Mouse (Mus musculus): Measurements from ENCODE around the gene Slc6a5. TPM values are rescaled to one million over a fixed set of nuclear protein-coding genes. Genes with fewer than 3 reads are reported as not detected.

Slc6a5 gene
- polyA plus RNA-seq, 1 experiment from 2014 or later: not detected

DNA sequence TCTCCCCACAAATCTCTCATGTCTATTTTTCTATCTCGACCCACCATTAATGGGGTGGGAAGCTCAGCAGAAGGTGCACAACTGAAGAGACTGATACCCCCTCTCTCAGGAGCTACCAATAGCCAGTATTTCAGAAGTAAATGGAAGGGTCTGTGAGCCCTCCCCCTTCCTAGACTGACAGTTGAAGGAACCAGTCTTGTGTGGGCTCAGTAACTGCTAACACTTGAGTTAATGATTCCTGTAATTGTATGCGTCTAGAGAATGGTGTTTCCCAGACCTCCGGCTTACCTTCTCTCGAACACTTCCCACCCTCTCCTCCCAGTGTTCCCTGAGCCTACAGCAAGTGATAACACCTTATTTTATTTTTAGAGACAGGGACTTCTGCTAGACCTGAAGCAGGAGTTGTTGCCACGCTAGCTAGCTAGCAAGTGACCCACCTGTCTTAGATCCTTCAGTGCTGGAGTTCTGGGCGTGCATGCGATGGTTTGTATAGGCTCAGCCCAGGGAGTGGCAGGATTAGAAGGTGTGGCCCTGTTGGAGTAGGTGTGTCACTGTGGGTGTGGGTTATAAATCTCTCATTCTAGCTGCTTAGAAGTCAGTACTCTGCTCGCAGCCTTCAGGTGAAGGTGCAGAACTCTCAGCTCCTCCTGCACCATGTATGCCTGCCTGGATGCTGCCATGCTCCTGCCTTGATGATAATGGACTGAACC is 29.8 kb upstream of the Slc6a5 start:
- no peaks in the 10 kb centered on the region for H3K36me3 ChIP-seq (ENCODE audit: insufficient read depth, low read length)
- ATAC-seq (no peak), DNase-seq (ENCODE audit: low spot score) (no peak)
- H3K4me2 ChIP-seq (replicated peaks; ENCODE audit: low read depth, low read length): no peak overlapping the region
- no peaks in the 10 kb centered on the region for H3K27me3 ChIP-seq (replicated peaks; ENCODE audit: insufficient read depth, low read length)
- H3K9me3 ChIP-seq (ENCODE audit: low read length): no peaks in the 10 kb centered on the region
- H3K27ac ChIP-seq (ENCODE audit: low read length): no peak overlapping the region
- no peaks in the 10 kb centered on the region for H3K4me1 ChIP-seq (ENCODE audit: insufficient read depth, low read depth, low read length)
- no peak overlapping the region for H3K9ac ChIP-seq (replicated peaks; ENCODE audit: low read depth)
- TF ChIP-seq CTCF (IDR thresholded peaks at IDR 0.05): no peak
- TF ChIP-seq EP300 (IDR thresholded peaks at IDR 0.05): no peak
- 59% methylated on average over 8 of the region's 8 CpGs for WGBS
- H3K4me3 ChIP-seq (ENCODE audit: low read depth, low read length): no peak overlapping the region

DNA sequence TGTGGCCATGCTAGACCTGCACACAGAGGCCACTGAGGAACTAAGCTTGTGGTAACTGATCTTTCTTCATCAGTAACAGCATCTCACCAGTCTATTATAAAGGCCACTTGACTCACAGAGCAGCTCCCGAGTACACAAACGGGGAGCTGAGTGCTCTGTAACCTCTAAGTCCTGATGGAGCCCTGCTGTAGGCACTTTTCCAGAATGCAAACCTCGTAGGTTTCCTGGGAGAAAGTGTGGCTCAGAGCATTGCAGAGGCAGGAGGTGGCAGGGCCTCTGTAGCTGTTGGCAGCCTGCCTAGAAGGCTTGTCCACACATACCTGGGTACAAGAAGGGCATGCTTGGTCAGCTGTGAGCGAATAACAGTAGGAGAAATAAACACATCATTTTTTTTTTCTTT is 27.7 kb upstream of the Slc6a5 start:
- H3K9me3 ChIP-seq (ENCODE audit: low read length): no peaks in the 10 kb centered on the region
- no peak overlapping the region for H3K9ac ChIP-seq (replicated peaks; ENCODE audit: low read depth)
- H3K4me2 ChIP-seq (replicated peaks; ENCODE audit: low read depth, low read length): no peak overlapping the region
- 15% methylated on average over 4 of the region's 4 CpGs for WGBS
- H3K4me1 ChIP-seq (ENCODE audit: insufficient read depth, low read depth, low read length): no peaks in the 10 kb centered on the region
- DNase-seq (ENCODE audit: low spot score) (peak; percentile 74), ATAC-seq (peak; percentile 90)
- H3K4me3 ChIP-seq (ENCODE audit: low read depth, low read length): no peak overlapping the region
- no peak overlapping the region for H3K27ac ChIP-seq (ENCODE audit: low read length)
- H3K27me3 ChIP-seq (replicated peaks; ENCODE audit: insufficient read depth, low read length): no peaks in the 10 kb centered on the region
- H3K36me3 ChIP-seq (ENCODE audit: insufficient read depth, low read length): no peaks in the 10 kb centered on the region
- no peak for TF ChIP-seq CTCF (IDR thresholded peaks at IDR 0.05)
- no peak for TF ChIP-seq EP300 (IDR thresholded peaks at IDR 0.05)

DNA sequence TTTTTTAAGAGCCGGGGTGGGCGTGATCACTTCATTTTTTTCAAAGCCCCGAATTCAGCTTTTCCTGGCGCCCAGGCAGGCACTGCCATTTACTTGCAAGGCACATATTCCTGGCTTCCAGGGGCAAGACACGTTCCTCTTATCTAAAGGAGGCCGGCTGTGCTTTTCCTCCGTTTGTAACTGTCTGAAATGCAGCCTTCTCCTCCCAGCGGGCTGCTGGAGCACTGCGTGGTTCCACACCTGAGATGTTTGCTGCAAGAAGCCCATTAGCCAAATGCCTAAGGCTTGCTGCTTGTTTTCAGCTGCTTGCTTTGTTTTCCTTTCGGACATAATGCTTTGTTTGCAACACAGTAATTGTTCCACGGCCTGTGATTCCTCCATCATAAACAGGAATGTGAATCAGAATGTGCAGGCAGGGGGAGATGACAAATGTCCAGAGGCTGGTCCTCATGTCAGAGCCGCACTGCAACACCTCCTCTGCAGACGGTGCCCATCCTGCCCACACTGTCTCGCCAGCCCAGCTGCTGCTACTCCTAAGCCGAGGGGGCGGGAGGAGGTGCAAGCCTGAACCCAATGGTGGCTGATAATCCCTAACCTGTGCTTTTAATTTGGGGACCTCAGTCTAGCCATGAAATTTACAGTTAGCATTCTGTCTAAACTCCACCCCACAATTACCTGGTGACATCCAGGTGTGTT is 27.1 kb upstream of the Slc6a5 start:
- H3K4me3 ChIP-seq (ENCODE audit: low read depth, low read length): no peak overlapping the region
- H3K9ac ChIP-seq (replicated peaks; ENCODE audit: low read depth): no peak overlapping the region
- H3K27ac ChIP-seq (ENCODE audit: low read length): no peak overlapping the region
- TF ChIP-seq EP300 (IDR thresholded peaks at IDR 0.05) (no peak), CTCF (IDR thresholded peaks at IDR 0.05) (no peak)
- no peak overlapping the region for H3K4me2 ChIP-seq (replicated peaks; ENCODE audit: low read depth, low read length)
- peak; percentile 6 for DNase-seq (ENCODE audit: low spot score)
- no peaks in the 10 kb centered on the region for H3K4me1 ChIP-seq (ENCODE audit: insufficient read depth, low read depth, low read length)
- 15% methylated on average over 16 of the region's 16 CpGs for WGBS
- no peak; the same call in 1 of the 2 replicates for ATAC-seq
- H3K27me3 ChIP-seq (replicated peaks; ENCODE audit: insufficient read depth, low read length): no peaks in the 10 kb centered on the region
- no peaks in the 10 kb centered on the region for H3K9me3 ChIP-seq (ENCODE audit: low read length)
- no peaks in the 10 kb centered on the region for H3K36me3 ChIP-seq (ENCODE audit: insufficient read depth, low read length)

DNA sequence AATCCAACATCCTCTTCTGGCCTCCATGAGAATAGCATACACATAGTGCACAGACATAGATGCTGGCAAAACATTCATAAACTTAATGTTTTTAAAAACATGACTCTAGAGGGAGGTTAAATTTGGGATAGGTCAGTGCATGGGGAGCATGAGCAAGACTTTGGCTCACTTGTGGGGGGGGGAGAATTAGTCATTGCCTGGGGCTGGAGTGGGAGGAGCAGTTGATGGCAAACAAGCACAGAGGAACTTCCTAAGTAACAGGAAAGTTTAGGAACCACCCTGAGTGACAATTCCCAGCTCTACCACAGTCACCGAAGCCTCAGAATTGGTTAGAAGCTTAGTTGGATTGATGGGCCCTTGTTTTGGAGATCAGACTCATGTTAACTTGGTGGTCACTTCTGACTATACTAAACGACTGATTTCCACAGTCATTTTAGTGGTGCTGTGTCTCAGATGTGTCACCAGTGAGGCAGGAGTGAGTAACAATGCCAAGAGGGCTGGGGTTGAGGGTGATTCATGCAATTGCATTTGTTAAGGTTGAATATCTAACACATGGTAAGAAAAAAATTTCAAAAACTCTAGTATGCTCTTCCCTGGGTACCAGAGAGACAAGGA is 22.1 kb upstream of the Slc6a5 start:
- Histone ChIP-seq H3K27me3 (replicated peaks; ENCODE audit: insufficient read depth, low read length) (no peaks in the 10 kb centered on the region), H3K27ac (ENCODE audit: low read length) (no peak overlapping the region), H3K4me1 (ENCODE audit: insufficient read depth, low read depth, low read length) (no peaks in the 10 kb centered on the region), H3K4me3 (ENCODE audit: low read depth, low read length) (no peak overlapping the region), H3K9ac (replicated peaks; ENCODE audit: low read depth) (no peak overlapping the region), H3K4me2 (replicated peaks; ENCODE audit: low read depth, low read length) (no peak overlapping the region), H3K36me3 (ENCODE audit: insufficient read depth, low read length) (no peaks in the 10 kb centered on the region), H3K9me3 (ENCODE audit: low read length) (no peaks in the 10 kb centered on the region)
- ATAC-seq (no peak), DNase-seq (ENCODE audit: low spot score) (no peak)
- 75% methylated on average over 2 of the region's 2 CpGs for WGBS
- TF ChIP-seq CTCF (IDR thresholded peaks at IDR 0.05) (no peak), EP300 (IDR thresholded peaks at IDR 0.05) (no peak)

DNA sequence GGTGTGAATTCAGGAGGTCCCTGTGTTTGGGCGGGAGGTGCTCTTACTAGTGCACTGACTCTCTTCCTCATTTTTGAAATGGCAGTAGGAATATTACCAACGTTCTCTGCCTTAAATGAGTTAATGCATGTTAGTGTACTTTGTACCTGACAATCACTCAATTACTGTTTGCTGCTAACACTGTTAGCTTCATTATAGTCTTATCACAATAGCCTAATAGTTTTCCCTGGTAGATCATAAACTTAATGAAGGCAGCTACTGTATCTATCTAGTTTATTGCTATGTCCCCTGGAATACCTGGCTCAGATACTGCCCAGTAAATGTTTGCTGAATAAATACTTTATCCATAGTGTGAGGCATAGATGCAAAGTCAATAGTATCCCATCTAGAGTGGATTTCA is 15.2 kb upstream of the Slc6a5 start:
- H3K36me3 ChIP-seq (ENCODE audit: insufficient read depth, low read length): no peaks in the 10 kb centered on the region
- no peak overlapping the region for H3K27ac ChIP-seq (ENCODE audit: low read length)
- no peak overlapping the region for H3K9ac ChIP-seq (replicated peaks; ENCODE audit: low read depth)
- DNase-seq (ENCODE audit: low spot score) (no peak), ATAC-seq (no peak)
- H3K4me3 ChIP-seq (ENCODE audit: low read depth, low read length): no peak overlapping the region
- TF ChIP-seq EP300 (IDR thresholded peaks at IDR 0.05) (no peak), CTCF (IDR thresholded peaks at IDR 0.05) (no peak)
- H3K9me3 ChIP-seq (ENCODE audit: low read length): no peaks in the 10 kb centered on the region
- WGBS: 68% methylated on average over 2 of the region's 2 CpGs
- no peaks in the 10 kb centered on the region for H3K4me1 ChIP-seq (ENCODE audit: insufficient read depth, low read depth, low read length)
- H3K27me3 ChIP-seq (replicated peaks; ENCODE audit: insufficient read depth, low read length): no peaks in the 10 kb centered on the region
- no peak overlapping the region for H3K4me2 ChIP-seq (replicated peaks; ENCODE audit: low read depth, low read length)

DNA sequence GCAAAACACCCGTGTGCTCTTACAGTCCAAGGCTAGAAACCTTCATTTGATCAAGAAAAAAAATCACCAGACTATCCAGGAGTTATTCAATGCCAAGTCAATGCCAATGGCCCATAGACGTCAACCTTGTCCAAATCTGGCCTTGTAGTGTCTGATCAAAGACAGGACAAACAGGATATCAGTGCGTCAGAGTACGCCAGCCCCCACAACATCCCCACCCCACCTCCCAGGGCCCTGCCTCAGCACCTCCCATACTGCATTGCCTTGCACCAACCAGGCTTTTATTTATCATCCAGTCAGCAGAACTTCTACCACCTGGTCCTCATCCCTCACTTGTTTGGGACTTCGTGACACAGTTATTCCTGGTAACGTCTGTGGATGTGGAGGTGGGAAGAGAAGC is 14.7 kb upstream of the Slc6a5 start:
- H3K4me1 ChIP-seq (ENCODE audit: insufficient read depth, low read depth, low read length): no peaks in the 10 kb centered on the region
- DNase-seq (ENCODE audit: low spot score): no peak
- H3K27ac ChIP-seq (ENCODE audit: low read length): no peak overlapping the region
- H3K4me3 ChIP-seq (ENCODE audit: low read depth, low read length): no peak overlapping the region
- H3K36me3 ChIP-seq (ENCODE audit: insufficient read depth, low read length): no peaks in the 10 kb centered on the region
- H3K27me3 ChIP-seq (replicated peaks; ENCODE audit: insufficient read depth, low read length): no peaks in the 10 kb centered on the region
- WGBS: 56% methylated on average over 6 of the region's 6 CpGs
- no peak for TF ChIP-seq CTCF (IDR thresholded peaks at IDR 0.05)
- TF ChIP-seq EP300 (IDR thresholded peaks at IDR 0.05): no peak
- no peak overlapping the region for H3K9ac ChIP-seq (replicated peaks; ENCODE audit: low read depth)
- no peak for ATAC-seq
- no peak overlapping the region for H3K4me2 ChIP-seq (replicated peaks; ENCODE audit: low read depth, low read length)
- no peaks in the 10 kb centered on the region for H3K9me3 ChIP-seq (ENCODE audit: low read length)
